Mouse (Mus musculus): Measurements from ENCODE around the gene Ppfibp1. TPM values are rescaled to one million over a fixed set of nuclear protein-coding genes. Genes with fewer than 3 reads are reported as not detected.

The Ppfibp1 gene
- polyA plus RNA-seq, 1 experiment from 2014 or later: 45.7 TPM

- Histone ChIP-seq H3K36me3 (replicated peaks; ENCODE audit: control insufficient read depth, insufficient read depth, low read depth, low read length) (no peaks in the 10 kb centered on the region), H3K4me3 (ENCODE audit: low read depth, low read length) (no peak overlapping the region), H3K27me3 (ENCODE audit: control insufficient read depth, insufficient read depth, low read length) (no peaks in the 10 kb centered on the region), H3K27ac (replicated peaks; ENCODE audit: low read depth, low read length) (no peak overlapping the region), H3K4me2 (ENCODE audit: low read depth, low read length) (no peak overlapping the region), H3K9ac (replicated peaks; ENCODE audit: low read length) (no peak overlapping the region), H3K4me1 (ENCODE audit: control insufficient read depth, insufficient read depth, low read length) (no peaks in the 10 kb centered on the region), H3K9me3 (replicated peaks; ENCODE audit: control insufficient read depth, low read length) (no peaks in the 10 kb centered on the region)
- 79% methylated on average over 6 of the region's 6 CpGs for WGBS
- DNase-seq (ENCODE audit: low spot score): no peak
- no peak for ATAC-seq (replicated peaks; ENCODE audit: insufficient number of reproducible peaks, low FRiP score, low TSS enrichment, low read depth)
Observed at GRCm38 (mm10) chr6:146995878-146996277, 107.6 kb downstream of the Ppfibp1 start.

GRCm38 (mm10) chr6:146997006-146997405 is 108.7 kb downstream of the Ppfibp1 start:
- 88% methylated on average over 6 of the region's 6 CpGs for WGBS
- H3K4me3 ChIP-seq (ENCODE audit: low read depth, low read length): no peak overlapping the region

GRCm38 (mm10) chr6:146998710-146999109 is 110.4 kb downstream of the Ppfibp1 start:
- no peak overlapping the region for H3K9ac ChIP-seq (replicated peaks; ENCODE audit: low read length)
- 88% methylated on average over 4 of the region's 4 CpGs for WGBS
- no peaks in the 10 kb centered on the region for H3K9me3 ChIP-seq (replicated peaks; ENCODE audit: control insufficient read depth, low read length)
- ATAC-seq (replicated peaks; ENCODE audit: insufficient number of reproducible peaks, low FRiP score, low TSS enrichment, low read depth) (no peak), DNase-seq (ENCODE audit: low spot score) (no peak)
- H3K27ac ChIP-seq (replicated peaks; ENCODE audit: low read depth, low read length): no peak overlapping the region
- H3K4me2 ChIP-seq (ENCODE audit: low read depth, low read length): no peak overlapping the region
- no peaks in the 10 kb centered on the region for H3K4me1 ChIP-seq (ENCODE audit: control insufficient read depth, insufficient read depth, low read length)
- no peak overlapping the region for H3K4me3 ChIP-seq (ENCODE audit: low read depth, low read length)
- H3K36me3 ChIP-seq (replicated peaks; ENCODE audit: control insufficient read depth, insufficient read depth, low read depth, low read length): no peaks in the 10 kb centered on the region
- no peaks in the 10 kb centered on the region for H3K27me3 ChIP-seq (ENCODE audit: control insufficient read depth, insufficient read depth, low read length)

More at GRCm38 (mm10) chr6:146997006-146997405, 108.7 kb downstream of the Ppfibp1 start:
- Histone ChIP-seq H3K4me2 (ENCODE audit: low read depth, low read length) (no peak overlapping the region), H3K4me1 (ENCODE audit: control insufficient read depth, insufficient read depth, low read length) (no peaks in the 10 kb centered on the region), H3K27me3 (ENCODE audit: control insufficient read depth, insufficient read depth, low read length) (no peaks in the 10 kb centered on the region), H3K9ac (replicated peaks; ENCODE audit: low read length) (no peak overlapping the region), H3K27ac (replicated peaks; ENCODE audit: low read depth, low read length) (no peak overlapping the region), H3K9me3 (replicated peaks; ENCODE audit: control insufficient read depth, low read length) (no peaks in the 10 kb centered on the region), H3K36me3 (replicated peaks; ENCODE audit: control insufficient read depth, insufficient read depth, low read depth, low read length) (no peaks in the 10 kb centered on the region)
- ATAC-seq (replicated peaks; ENCODE audit: insufficient number of reproducible peaks, low FRiP score, low TSS enrichment, low read depth) (no peak), DNase-seq (ENCODE audit: low spot score) (no peak)

- no peak overlapping the region for H3K4me2 ChIP-seq (ENCODE audit: low read depth, low read length)
- DNase-seq (ENCODE audit: low spot score) (no peak), ATAC-seq (replicated peaks; ENCODE audit: insufficient number of reproducible peaks, low FRiP score, low TSS enrichment, low read depth) (no peak)
- no peaks in the 10 kb centered on the region for H3K9me3 ChIP-seq (replicated peaks; ENCODE audit: control insufficient read depth, low read length)
- 89% methylated on average over 9 of the region's 9 CpGs for WGBS
- H3K27ac ChIP-seq (replicated peaks; ENCODE audit: low read depth, low read length): no peak overlapping the region
- no peaks in the 10 kb centered on the region for H3K27me3 ChIP-seq (ENCODE audit: control insufficient read depth, insufficient read depth, low read length)
- H3K4me3 ChIP-seq (ENCODE audit: low read depth, low read length): no peak overlapping the region
- no peak overlapping the region for H3K9ac ChIP-seq (replicated peaks; ENCODE audit: low read length)
- H3K36me3 ChIP-seq (replicated peaks; ENCODE audit: control insufficient read depth, insufficient read depth, low read depth, low read length): no peaks in the 10 kb centered on the region
- H3K4me1 ChIP-seq (ENCODE audit: control insufficient read depth, insufficient read depth, low read length): no peaks in the 10 kb centered on the region
Observed at GRCm38 (mm10) chr6:146999302-146999701, 111.0 kb downstream of the Ppfibp1 start.

- H3K4me3 ChIP-seq (ENCODE audit: low read depth, low read length): no peak overlapping the region
- no peak overlapping the region for H3K9ac ChIP-seq (replicated peaks; ENCODE audit: low read length)
- H3K27me3 ChIP-seq (ENCODE audit: control insufficient read depth, insufficient read depth, low read length): no peaks in the 10 kb centered on the region
- no peaks in the 10 kb centered on the region for H3K36me3 ChIP-seq (replicated peaks; ENCODE audit: control insufficient read depth, insufficient read depth, low read depth, low read length)
- ATAC-seq (replicated peaks; ENCODE audit: insufficient number of reproducible peaks, low FRiP score, low TSS enrichment, low read depth): no peak
- no peaks in the 10 kb centered on the region for H3K9me3 ChIP-seq (replicated peaks; ENCODE audit: control insufficient read depth, low read length)
- 94% methylated on average over 2 of the region's 2 CpGs for WGBS
- no peak overlapping the region for H3K27ac ChIP-seq (replicated peaks; ENCODE audit: low read depth, low read length)
- H3K4me2 ChIP-seq (ENCODE audit: low read depth, low read length): no peak overlapping the region
- no peak for DNase-seq (ENCODE audit: low spot score)
- no peaks in the 10 kb centered on the region for H3K4me1 ChIP-seq (ENCODE audit: control insufficient read depth, insufficient read depth, low read length)
Observed at GRCm38 (mm10) chr6:146999755-147000154, 111.5 kb downstream of the Ppfibp1 start.

- H3K9ac ChIP-seq (replicated peaks; ENCODE audit: low read length): no peak overlapping the region
- H3K27me3 ChIP-seq (ENCODE audit: control insufficient read depth, insufficient read depth, low read length): no peaks in the 10 kb centered on the region
- no peaks in the 10 kb centered on the region for H3K9me3 ChIP-seq (replicated peaks; ENCODE audit: control insufficient read depth, low read length)
- no peak overlapping the region for H3K4me2 ChIP-seq (ENCODE audit: low read depth, low read length)
- DNase-seq (ENCODE audit: low spot score) (peak; percentile 56), ATAC-seq (replicated peaks; ENCODE audit: insufficient number of reproducible peaks, low FRiP score, low TSS enrichment, low read depth) (no peak)
- H3K4me3 ChIP-seq (ENCODE audit: low read depth, low read length): no peak overlapping the region
- 47% methylated on average over 3 of the region's 3 CpGs for WGBS
- no peak overlapping the region for H3K27ac ChIP-seq (replicated peaks; ENCODE audit: low read depth, low read length)
- H3K4me1 ChIP-seq (ENCODE audit: control insufficient read depth, insufficient read depth, low read length): no peaks in the 10 kb centered on the region
- H3K36me3 ChIP-seq (replicated peaks; ENCODE audit: control insufficient read depth, insufficient read depth, low read depth, low read length): no peaks in the 10 kb centered on the region
Observed at GRCm38 (mm10) chr6:147008148-147008547, 119.9 kb downstream of the Ppfibp1 start.

GRCm38 (mm10) chr6:147010358-147010757 is 122.1 kb downstream of the Ppfibp1 start:
- H3K9ac ChIP-seq (replicated peaks; ENCODE audit: low read length): no peak overlapping the region
- DNase-seq (ENCODE audit: low spot score) (no peak), ATAC-seq (replicated peaks; ENCODE audit: insufficient number of reproducible peaks, low FRiP score, low TSS enrichment, low read depth) (no peak)
- no peaks in the 10 kb centered on the region for H3K27me3 ChIP-seq (ENCODE audit: control insufficient read depth, insufficient read depth, low read length)
- no peaks in the 10 kb centered on the region for H3K9me3 ChIP-seq (replicated peaks; ENCODE audit: control insufficient read depth, low read length)
- 88% methylated on average over 6 of the region's 6 CpGs for WGBS
- H3K36me3 ChIP-seq (replicated peaks; ENCODE audit: control insufficient read depth, insufficient read depth, low read depth, low read length): no peaks in the 10 kb centered on the region
- H3K4me3 ChIP-seq (ENCODE audit: low read depth, low read length): no peak overlapping the region
- no peaks in the 10 kb centered on the region for H3K4me1 ChIP-seq (ENCODE audit: control insufficient read depth, insufficient read depth, low read length)
- no peak overlapping the region for H3K4me2 ChIP-seq (ENCODE audit: low read depth, low read length)
- no peak overlapping the region for H3K27ac ChIP-seq (replicated peaks; ENCODE audit: low read depth, low read length)

- DNase-seq (ENCODE audit: low spot score): no peak
Observed at GRCm38 (mm10) chr6:147010811-147011520, 122.7 kb downstream of the Ppfibp1 start.

More at GRCm38 (mm10) chr6:147010811-147011520, 122.7 kb downstream of the Ppfibp1 start:
- Histone ChIP-seq H3K27me3 (ENCODE audit: control insufficient read depth, insufficient read depth, low read length) (no peaks in the 10 kb centered on the region), H3K9ac (replicated peaks; ENCODE audit: low read length) (no peak overlapping the region), H3K27ac (replicated peaks; ENCODE audit: low read depth, low read length) (no peak overlapping the region), H3K4me2 (ENCODE audit: low read depth, low read length) (no peak overlapping the region), H3K9me3 (replicated peaks; ENCODE audit: control insufficient read depth, low read length) (no peaks in the 10 kb centered on the region), H3K4me1 (ENCODE audit: control insufficient read depth, insufficient read depth, low read length) (no peaks in the 10 kb centered on the region), H3K36me3 (replicated peaks; ENCODE audit: control insufficient read depth, insufficient read depth, low read depth, low read length) (no peaks in the 10 kb centered on the region), H3K4me3 (ENCODE audit: low read depth, low read length) (no peak overlapping the region)
- WGBS: 86% methylated on average over 15 of the region's 15 CpGs
- ATAC-seq (replicated peaks; ENCODE audit: insufficient number of reproducible peaks, low FRiP score, low TSS enrichment, low read depth): no peak
